Mouse (Mus musculus): Measurements from ENCODE around the gene Lrrc49. TPM values are rescaled to one million over a fixed set of nuclear protein-coding genes. Genes with fewer than 3 reads are reported as not detected.

Lrrc49 gene
- polyA plus RNA-seq, 1 experiment from 2014 or later: 0.79 TPM

DNA sequence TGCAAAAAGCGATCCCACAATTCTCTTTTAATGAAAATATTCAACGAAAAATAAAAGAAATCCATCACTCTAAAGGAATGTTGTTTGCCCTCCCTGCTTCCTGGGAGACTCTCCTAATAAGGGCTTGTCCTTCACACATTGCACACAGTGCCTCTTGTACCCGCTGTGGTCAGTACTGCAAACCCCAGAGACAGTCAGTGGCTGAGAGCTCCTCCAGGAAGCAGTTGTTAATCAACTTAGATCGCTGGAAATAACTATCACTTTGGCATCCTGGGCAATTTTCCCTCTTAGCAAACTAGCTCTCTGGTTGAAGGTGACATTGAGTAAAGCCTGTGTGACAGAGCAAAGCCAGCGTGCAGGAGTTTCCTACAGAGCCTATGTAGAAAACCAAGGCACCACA lies 160.9 kb downstream of the Lrrc49 start:
- Histone ChIP-seq H3K9ac (ENCODE audit: low read depth, low read length) (no peak overlapping the region), H3K9me3 (replicated peaks; ENCODE audit: control insufficient read depth, low read length) (no peaks in the 10 kb centered on the region), H3K27me3 (ENCODE audit: control insufficient read depth, insufficient read depth, low read depth, low read length) (peaks cover 4% of the 10 kb centered on the region), H3K4me3 (ENCODE audit: low read depth, low read length) (no peak overlapping the region), H3K4me2 (ENCODE audit: low read depth, low read length) (no peak overlapping the region), H3K36me3 (ENCODE audit: control insufficient read depth, insufficient read depth) (no peaks in the 10 kb centered on the region), H3K27ac (ENCODE audit: low read length) (no peak overlapping the region), H3K4me1 (ENCODE audit: control insufficient read depth, low read depth, low read length) (no peaks in the 10 kb centered on the region)
- ATAC-seq (ENCODE audit: low read depth): no peak
- 45% methylated on average over 5 of the region's 5 CpGs for WGBS (ENCODE audit: insufficient replicate concordance)

DNA sequence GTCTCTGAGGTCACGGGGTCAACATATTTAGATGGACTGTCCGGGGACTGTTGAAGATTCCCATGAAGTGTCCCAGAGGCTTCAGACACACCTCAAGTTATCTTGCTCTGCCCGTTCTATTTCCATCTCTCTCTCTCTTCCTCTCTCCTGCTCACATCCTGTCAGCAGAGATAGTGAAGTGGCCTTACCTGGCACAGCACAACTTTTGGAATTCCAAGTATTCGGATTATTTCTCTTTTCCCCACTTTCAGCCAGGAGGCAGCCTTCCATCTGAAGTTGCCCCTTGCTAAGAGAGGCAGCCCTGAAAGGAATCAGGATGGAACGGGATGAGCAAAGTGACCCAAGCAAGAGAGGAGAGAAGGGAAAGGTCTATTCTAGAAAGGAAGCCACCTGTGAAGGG lies 161.8 kb downstream of the Lrrc49 start:
- Histone ChIP-seq H3K27me3 (ENCODE audit: control insufficient read depth, insufficient read depth, low read depth, low read length) (peaks cover 13% of the 10 kb centered on the region), H3K4me3 (ENCODE audit: low read depth, low read length) (no peak overlapping the region), H3K36me3 (ENCODE audit: control insufficient read depth, insufficient read depth) (no peaks in the 10 kb centered on the region), H3K9me3 (replicated peaks; ENCODE audit: control insufficient read depth, low read length) (no peaks in the 10 kb centered on the region), H3K4me2 (ENCODE audit: low read depth, low read length) (no peak overlapping the region), H3K4me1 (ENCODE audit: control insufficient read depth, low read depth, low read length) (no peaks in the 10 kb centered on the region), H3K9ac (ENCODE audit: low read depth, low read length) (no peak overlapping the region), H3K27ac (ENCODE audit: low read length) (no peak overlapping the region)
- ATAC-seq (ENCODE audit: low read depth): no peak
- WGBS (ENCODE audit: insufficient replicate concordance): 48% methylated on average over 5 of the region's 5 CpGs

DNA sequence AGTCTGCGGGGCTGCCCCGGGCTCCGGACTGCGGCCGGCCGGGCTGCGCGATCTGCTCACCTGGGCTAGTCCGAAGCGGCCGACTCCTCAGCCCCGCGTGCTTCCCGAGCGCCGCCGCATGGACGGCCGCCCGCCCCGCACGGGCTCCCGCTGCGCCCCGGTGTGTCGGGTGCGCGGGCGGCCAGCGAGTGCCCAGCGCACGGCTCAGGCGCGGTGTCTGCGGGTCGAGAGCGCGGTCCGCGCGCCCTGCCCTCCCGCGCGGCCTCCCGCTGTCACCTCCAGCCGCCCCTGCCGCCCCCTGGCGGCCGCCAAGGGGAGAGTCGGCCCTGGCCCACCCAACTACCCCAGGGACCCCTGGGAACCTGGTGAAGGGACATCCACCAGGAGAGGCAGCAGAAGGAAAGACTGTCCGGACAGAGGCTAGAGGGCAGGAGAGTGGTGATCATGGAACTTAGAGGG lies 166.1 kb downstream of the Lrrc49 start, which contains the start of gene Thsd4:
Thsd4 (minus strand) TSS at position 241 of the 459 bp plus-strand sequence.
- Histone ChIP-seq H3K4me3 (ENCODE audit: low read depth, low read length) (peak within 1 kb of the TSS; percentile 56), H3K9ac (ENCODE audit: low read depth, low read length) (no peak within 1 kb of the TSS), H3K4me1 (ENCODE audit: control insufficient read depth, low read depth, low read length) (no peaks in the 10 kb centered on the region), H3K27ac (ENCODE audit: low read length) (no peak within 1 kb of the TSS), H3K9me3 (replicated peaks; ENCODE audit: control insufficient read depth, low read length) (no peaks in the 10 kb centered on the region), H3K4me2 (ENCODE audit: low read depth, low read length) (peak within 1 kb of the TSS; percentile 63), H3K36me3 (ENCODE audit: control insufficient read depth, insufficient read depth) (no peaks in the 10 kb centered on the region), H3K27me3 (ENCODE audit: control insufficient read depth, insufficient read depth, low read depth, low read length) (peaks cover 24% of the 10 kb centered on the region)
- ATAC-seq (ENCODE audit: low read depth): no peak
- 1% methylated on average over 49 of the region's 51 CpGs for WGBS (ENCODE audit: insufficient replicate concordance)

DNA sequence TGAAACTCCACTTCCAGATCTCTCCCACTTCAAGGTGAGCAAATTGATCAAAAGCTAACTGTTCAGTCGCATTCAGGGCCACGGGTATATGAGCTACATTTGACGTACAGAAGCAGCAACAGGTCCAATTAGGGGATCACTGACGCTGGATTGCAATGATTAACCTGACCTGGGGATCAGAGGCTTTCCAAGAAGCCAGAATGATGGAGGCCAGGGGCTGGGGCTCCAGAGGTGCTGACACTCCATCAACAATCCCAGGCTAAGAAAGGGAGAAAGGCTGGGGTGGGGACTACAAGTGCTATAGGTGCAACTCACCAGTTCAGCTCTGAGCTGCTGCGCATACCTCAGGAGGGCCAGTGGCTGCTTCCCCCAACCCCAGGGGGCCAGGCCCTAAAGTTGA lies 166.8 kb downstream of the Lrrc49 start:
- Histone ChIP-seq H3K9me3 (replicated peaks; ENCODE audit: control insufficient read depth, low read length) (no peaks in the 10 kb centered on the region), H3K36me3 (ENCODE audit: control insufficient read depth, insufficient read depth) (no peaks in the 10 kb centered on the region), H3K4me2 (ENCODE audit: low read depth, low read length) (peak overlapping the region; percentile 63), H3K4me3 (ENCODE audit: low read depth, low read length) (no peak overlapping the region; the same call in 1 of the 2 replicates), H3K27me3 (ENCODE audit: control insufficient read depth, insufficient read depth, low read depth, low read length) (peaks cover 24% of the 10 kb centered on the region), H3K9ac (ENCODE audit: low read depth, low read length) (no peak overlapping the region), H3K4me1 (ENCODE audit: control insufficient read depth, low read depth, low read length) (no peaks in the 10 kb centered on the region), H3K27ac (ENCODE audit: low read length) (no peak overlapping the region)
- WGBS (ENCODE audit: insufficient replicate concordance): 39% methylated on average over 5 of the region's 5 CpGs
- no peak for ATAC-seq (ENCODE audit: low read depth)

DNA sequence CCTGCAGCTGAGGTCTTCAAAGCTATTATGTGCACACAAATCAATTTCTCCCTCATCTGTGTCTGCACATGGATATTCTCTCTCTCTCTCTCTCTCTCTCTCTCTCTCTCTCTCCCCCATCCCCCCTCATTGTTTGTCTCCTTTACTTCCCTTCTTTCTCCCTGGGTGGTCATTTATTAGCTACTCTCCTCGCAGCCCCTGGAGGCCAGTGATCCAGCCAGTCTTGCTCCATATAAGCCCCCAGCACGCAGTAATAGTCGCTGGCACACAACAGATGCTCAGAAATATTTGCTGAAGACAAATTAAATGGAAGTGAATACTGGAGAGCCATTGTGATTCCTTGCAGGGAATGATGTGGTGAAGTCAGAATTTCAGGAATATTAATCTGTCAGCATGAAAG lies 168.4 kb downstream of the Lrrc49 start:
- WGBS (ENCODE audit: insufficient replicate concordance): 36% methylated on average over 3 of the region's 3 CpGs
- H3K27me3 ChIP-seq (ENCODE audit: control insufficient read depth, insufficient read depth, low read depth, low read length): peaks cover 24% of the 10 kb centered on the region
- no peak overlapping the region for H3K4me3 ChIP-seq (ENCODE audit: low read depth, low read length)
- H3K4me1 ChIP-seq (ENCODE audit: control insufficient read depth, low read depth, low read length): no peaks in the 10 kb centered on the region
- no peak overlapping the region for H3K4me2 ChIP-seq (ENCODE audit: low read depth, low read length)
- no peak overlapping the region for H3K27ac ChIP-seq (ENCODE audit: low read length)
- ATAC-seq (ENCODE audit: low read depth): no peak
- H3K36me3 ChIP-seq (ENCODE audit: control insufficient read depth, insufficient read depth): no peaks in the 10 kb centered on the region
- no peaks in the 10 kb centered on the region for H3K9me3 ChIP-seq (replicated peaks; ENCODE audit: control insufficient read depth, low read length)
- H3K9ac ChIP-seq (ENCODE audit: low read depth, low read length): no peak overlapping the region

Other genes starting within 250 kb of the Lrrc49 start
- gene Thsd4, start 166.1 kb downstream of the Lrrc49 start, polyA plus RNA-seq (2015; fragmentation: Nextera tagmentation; extraction: Ambion mirVana): 0.81 and 1.1 TPM in 2 replicates
- gene Larp6, start 24.8 kb upstream of the Lrrc49 start, polyA plus RNA-seq (2015; fragmentation: Nextera tagmentation; extraction: Ambion mirVana): 0.05 and 0.06 TPM in 2 replicates
- gene Uaca, start 106.4 kb upstream of the Lrrc49 start, polyA plus RNA-seq (2015; fragmentation: Nextera tagmentation; extraction: Ambion mirVana): 3.0 and 3.1 TPM in 2 replicates

All from liver, embryonic 16.5 days (tissue).